Mouse (Mus musculus): ENCODE measurements at regions not wholly inside any gene's neighbourhood (a gene's known extent, or its start where the extent isn't known, plus 50 kb on each side); places are given as distances from the start of the nearest gene placed in this dataset.

GRCm38 (mm10) chr1:69466534-69467275 lies 220.3 kb downstream of the Ikzf2 start:
- TF ChIP-seq POLR2A (IDR thresholded peaks at IDR 0.05; ENCODE audit: low read depth, low read length) (no peak), CTCF (IDR thresholded peaks at IDR 0.05; ENCODE audit: borderline replicate concordance, insufficient read depth, low read length) (no peak)
